Mouse (Mus musculus) embryonic stem cell, embryonic (primary cell): ENCODE measurements at regions not wholly inside any gene's neighbourhood (a gene's known extent, or its start where the extent isn't known, plus 50 kb on each side); places are given as distances from the start of the nearest gene placed in this dataset.

Experiments
- CTCF ChIA-PET, 4 experiments: fragments of 300-600 bp in 2 of 4; fragments of 350-600 bp in 2 of 4; sonication (Branson Sonifier 250); formaldehyde crosslinking; loops; one replicate each; lab custom pipeline; 2022; ENCODE audit warnings: inconsistent platforms in 2 of 4; lab: Charles Lee
- POLR2A ChIA-PET, 4 experiments: fragments of 300-600 bp in 2 of 4; fragments of 350-600 bp in 2 of 4; sonication (Branson Sonifier 250); formaldehyde crosslinking; loops; one replicate each; lab custom pipeline; 2022; ENCODE audit warnings: antibody characterized with exemption in 4 of 4, inconsistent platforms in 1 of 4; lab: Charles Lee

DNA sequence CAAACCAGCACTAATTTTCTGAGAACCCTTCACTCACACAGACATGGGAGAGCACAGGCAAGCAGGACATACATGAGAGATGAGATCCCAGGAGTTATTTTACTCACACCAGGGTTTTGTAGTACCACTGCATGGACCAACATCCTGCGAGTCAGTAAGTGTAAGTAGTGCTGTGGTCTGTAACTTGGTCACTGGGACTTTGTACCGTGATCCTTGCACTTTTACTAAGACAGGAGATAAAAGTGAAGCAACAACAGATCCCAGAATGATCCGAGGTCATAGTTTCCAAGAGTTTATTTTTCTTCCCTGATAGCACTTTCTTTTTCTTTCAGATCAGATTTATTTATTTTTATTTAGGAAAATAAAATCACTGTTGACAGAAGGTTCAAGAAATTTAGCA is 54.1 kb upstream of the Mtap start:
- ChIA-PET POLR2A (interaction anchor here in 1 of 4 experiments (1.1 kb wide), 1 partner anchor 9 kb away, joined by 3 read pairs; no protein-coding TSS in a partner anchor), CTCF (no interaction called here)

DNA sequence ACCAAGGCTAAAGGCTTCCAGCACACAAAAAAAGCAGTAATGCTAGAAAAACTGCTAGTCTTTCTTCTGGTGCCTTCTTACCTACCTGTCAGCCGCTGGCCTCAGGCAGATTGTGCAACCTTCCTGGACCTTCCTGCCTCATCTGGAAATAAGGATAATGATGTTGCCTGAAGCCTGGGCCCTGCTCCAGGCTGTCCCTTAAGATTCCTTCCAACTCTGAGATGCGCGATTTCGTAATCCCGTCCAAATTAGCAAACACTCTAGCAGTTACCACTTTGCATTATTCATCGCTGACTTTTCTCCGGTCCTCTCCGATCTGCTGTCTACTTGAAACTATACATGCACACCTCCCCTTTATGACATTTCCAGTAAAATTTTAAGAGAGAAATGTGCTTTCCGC is 58.4 kb upstream of the Mtap start:
- ChIA-PET CTCF (no interaction called here), POLR2A (no interaction called here)

DNA sequence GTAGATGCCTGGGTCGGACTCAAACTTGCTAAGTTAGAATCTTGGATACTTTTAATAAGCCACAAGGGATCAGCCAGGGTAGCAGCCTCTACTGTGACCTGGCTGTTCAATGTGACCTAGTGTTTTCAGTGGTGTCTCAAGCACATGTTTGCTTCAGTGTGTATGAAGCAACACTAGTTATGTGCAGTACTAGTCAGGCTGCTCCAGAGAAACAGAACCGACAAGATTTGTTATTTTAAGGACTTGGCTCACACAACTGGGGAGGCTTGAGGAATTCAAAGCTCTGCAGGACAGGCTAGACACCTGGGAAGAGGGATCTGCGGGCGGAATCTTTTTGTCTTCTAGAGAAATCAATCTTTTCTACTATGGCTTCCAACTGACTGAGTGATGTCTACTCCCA is 62.2 kb upstream of the Mtap start:
- ChIA-PET POLR2A (no interaction called here), CTCF (no interaction called here)

DNA sequence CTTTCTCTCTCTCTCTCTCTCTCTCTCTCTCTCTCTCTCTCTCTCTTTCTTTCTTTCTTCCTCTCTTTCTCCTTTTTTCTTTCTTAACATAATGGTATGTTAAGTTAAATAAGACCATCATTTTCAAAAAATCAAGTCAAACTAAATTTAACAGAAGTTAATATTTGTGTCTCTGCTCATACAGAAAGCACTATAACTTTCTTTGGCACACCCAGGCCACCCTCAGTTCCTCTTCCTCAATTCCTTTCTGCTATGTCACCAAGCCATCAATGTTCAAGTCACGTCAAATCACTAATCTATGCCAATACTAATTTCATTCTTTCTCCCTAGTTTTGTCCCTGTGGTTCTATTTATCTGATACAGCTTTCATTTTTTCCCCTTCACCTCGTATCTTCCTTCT is 66.5 kb upstream of the Mtap start:
- ChIA-PET POLR2A (no interaction called here), CTCF (no interaction called here)

DNA sequence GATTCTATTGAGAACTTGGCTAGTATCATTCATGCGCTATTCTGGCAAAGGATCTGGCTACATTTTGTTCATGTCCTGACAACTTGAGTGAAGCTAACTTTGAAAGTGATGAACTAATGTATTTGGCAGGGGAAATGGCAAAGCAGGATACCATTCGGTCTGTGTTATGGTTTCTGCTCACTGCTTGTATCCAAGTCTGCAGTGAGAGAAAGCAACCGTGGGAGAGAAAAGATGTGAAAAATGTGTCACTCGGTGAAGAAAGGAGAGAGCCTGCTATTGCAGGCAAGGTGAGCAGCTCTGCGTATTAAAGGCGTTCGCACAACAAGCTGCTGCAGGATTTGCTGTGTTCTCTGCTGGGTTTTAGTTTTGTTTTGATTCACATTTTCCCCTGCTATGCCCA is 72.5 kb upstream of the Mtap start:
- POLR2A ChIA-PET = no interaction called here
- CTCF ChIA-PET = no interaction called here

DNA sequence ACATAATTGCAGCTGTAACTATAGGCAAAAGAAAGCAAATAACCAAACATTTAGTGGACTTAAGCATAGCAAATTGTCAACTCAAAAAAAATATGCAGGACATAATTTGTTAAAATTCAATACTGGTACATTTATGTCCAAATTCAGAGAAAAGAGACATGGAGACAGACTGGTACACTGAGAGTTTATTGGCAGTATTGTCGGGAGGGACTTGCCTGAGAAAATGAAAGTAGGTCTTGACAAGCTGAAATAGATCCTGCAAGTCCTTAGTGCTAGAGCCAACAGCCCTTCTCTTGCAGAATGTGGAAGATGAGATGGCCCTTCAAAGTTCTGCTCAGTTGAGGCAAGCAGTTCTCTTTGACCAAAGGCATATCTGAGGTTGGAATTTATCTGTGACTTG is 74.5 kb upstream of the Mtap start:
- ChIA-PET POLR2A (no interaction called here), CTCF (no interaction called here)

DNA sequence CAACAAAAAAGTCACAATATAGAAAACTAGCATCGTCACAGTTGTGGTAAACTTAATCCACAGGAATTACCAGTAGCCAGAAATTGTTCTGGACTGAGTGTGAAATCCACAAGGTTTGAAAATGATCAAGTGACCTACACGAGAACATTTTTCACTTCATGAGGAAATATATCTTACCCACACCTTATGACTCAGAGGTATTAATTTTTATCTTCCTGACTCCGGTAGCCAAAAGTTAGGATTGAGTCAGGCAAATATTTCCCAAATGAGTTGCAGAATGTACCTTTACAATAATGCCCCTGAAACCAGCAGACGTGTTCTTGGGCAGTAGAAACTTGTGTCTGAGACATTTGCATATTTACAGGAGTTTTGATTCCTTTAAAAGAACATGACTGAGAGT is 75.3 kb upstream of the Mtap start:
- CTCF ChIA-PET = no interaction called here
- POLR2A ChIA-PET = no interaction called here

DNA sequence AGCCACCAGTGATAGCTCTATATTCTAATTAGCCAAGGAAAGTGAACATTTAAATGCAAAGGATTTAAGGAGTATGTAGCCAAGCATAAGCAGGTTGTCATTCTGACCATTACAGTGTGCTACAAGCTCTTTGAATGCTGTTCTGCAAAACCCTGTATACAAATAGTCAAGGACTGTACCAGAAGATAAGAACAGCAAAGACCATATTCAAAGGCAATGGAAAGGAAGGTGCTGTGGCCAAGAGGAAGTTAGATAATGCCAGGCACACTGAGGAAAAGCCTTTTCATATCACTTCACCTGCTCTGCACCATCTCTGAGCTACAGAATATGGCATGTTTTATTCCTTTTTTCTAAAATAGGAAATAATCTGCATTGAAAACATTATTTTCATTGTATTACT is 79.3 kb upstream of the Mtap start:
- CTCF ChIA-PET = no interaction called here
- POLR2A ChIA-PET = no interaction called here

DNA sequence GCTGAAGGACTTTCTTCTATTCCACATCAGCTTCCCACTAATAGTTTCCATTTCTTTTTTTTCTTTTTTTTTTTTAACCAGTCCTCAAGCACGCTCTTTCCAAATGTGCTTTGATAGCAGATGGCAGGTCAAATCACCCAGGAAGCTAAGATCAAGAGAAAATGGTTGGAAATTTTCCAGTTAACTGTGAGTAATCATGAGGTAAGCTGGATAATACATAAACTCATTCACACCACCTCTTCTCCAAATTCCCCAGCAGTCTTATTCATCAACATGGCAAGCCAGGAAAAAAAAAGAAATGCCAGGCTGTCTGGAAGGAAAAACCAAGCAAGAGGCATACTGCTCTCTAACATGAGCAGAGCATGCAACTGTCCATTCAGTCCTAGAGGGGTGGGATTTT is 79.8 kb upstream of the Mtap start:
- POLR2A ChIA-PET = no interaction called here
- CTCF ChIA-PET = no interaction called here

DNA sequence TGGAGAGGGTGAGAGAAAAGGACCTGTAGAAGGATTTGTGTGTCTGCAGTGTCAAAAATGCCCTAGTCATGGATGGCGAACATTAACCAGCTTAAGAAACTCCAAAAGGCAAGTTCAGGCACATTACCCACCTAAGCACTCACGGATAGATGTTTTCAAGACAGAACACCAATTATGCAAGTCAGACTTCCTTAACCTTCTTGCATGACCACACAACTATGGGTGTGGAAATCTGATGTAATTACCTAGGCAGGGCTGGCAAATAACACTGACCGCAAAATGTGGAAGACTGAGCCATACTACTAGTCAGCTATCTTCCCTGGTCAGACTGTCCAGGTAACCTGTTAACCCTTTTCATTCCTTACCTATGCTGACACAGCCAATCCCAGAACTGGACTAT is 81.0 kb upstream of the Mtap start:
- ChIA-PET CTCF (no interaction called here), POLR2A (no interaction called here)

DNA sequence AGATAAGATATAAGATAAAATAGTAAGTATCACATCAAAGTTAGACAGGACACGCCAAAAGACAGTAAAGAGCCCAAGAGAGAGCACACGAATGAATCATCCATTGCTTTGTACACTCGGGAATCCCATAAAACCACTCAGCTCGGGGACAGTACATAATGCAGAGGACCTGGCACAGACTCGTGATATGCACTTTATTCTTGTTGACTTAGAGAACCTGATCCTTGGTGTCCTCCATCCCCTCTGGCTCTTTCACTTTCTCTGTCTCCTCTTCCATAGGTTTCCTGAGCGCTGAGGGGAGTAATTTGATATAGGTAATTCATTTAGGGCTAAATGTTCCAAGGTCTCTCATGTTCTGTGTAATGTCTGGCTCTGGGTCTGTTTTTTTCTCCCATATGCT is 83.3 kb upstream of the Mtap start:
- CTCF ChIA-PET = no interaction called here

DNA sequence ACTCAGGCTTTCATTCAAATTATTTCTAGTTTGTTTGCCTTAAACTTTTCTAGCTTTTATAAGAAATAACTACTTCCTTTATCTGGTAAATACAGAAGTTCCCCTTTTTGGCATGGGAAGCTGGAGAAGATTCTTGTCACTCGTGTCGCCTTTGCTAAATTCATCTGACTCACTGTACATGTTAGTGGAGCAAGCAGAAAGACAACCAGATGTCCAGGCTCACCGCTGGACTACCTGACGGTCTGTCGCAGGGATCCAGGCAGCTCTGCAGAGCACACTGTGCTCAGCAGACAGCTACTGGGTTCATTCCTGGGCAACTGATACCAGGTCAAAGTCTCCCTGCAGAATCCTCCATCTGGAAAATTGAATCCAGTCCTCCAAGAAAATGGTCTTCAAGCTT is 85.0 kb upstream of the Mtap start:
- POLR2A ChIA-PET = no interaction called here

More for the DNA sequence above, 83.3 kb upstream of the Mtap start:
- POLR2A ChIA-PET = no interaction called here

DNA sequence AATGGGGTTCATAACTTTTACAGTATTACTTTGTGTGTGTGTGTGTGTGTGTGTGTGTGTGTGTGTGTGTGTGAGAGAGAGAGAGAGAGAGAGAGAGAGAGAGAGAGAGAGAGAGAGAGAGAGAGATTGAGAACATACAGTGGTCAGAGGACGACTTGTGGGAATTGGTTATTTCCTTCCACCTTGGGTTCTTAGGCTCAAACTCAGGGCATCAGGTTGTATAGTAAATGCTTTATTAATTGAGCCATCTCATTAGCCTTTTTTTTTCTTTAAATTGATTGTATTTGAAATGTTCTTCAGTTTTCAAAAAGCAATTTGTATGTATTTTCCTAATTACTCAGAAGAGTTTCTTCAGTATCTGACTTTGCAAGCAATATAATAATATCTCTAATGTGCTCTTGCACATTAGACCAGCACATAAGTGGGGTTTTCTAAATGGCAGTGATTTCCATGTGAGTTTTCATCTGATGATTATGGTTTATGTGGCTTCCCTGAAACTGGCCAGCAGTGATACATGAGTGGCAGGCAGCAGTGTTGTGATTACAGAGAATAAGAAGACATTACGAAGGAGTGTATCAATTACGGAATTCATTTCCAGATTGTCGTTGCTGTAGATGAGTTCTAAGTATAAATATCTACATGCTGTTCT is 86.2 kb upstream of the Mtap start:
- ChIA-PET POLR2A (no interaction called here), CTCF (no interaction called here)

More for the DNA sequence above, 85.0 kb upstream of the Mtap start:
- CTCF ChIA-PET = interaction anchor here in 1 of 4 experiments (0.8 kb wide), 1 partner anchor 76 kb away, joined by 3 read pairs; no protein-coding TSS in a partner anchor

DNA sequence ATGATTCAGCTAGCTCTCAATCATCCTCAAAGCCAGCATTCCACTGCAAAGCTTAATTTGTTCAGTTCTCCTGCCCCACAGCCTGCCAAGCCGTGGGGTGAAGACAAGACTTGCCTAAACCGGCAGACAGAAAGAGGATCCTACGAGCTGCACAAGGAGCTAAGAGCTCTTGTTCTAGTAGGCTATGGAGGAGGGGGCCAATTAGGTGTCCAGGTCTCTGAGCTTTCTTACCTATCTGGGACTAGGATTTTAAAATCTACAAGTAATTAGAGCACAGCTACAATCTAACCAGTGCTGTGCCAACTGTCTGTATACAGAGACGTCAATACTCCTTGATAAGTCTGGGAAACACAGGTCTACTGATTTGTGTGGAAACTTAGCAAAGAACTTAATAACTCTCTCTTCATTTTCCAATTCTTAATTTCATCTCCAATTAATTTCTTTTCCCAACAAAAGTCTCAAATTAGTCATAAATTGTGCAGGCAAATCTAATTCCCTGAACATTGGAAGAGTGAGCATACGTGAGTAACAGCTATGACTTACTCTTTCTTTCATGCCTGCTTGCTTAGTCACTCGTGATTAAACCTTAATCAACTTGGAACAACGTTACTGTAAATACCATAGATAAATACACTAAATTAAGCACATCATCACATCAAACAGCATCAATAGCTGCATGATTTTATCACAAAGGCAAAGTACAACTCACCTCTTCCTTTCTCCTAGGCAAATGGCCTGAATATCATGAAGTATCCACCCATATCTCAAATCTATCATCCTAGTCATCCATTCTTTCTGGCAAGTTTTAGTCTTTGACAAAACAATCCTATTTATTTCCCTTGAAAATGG is 87.1 kb upstream of the Mtap start:
- ChIA-PET CTCF (no interaction called here), POLR2A (no interaction called here)

DNA sequence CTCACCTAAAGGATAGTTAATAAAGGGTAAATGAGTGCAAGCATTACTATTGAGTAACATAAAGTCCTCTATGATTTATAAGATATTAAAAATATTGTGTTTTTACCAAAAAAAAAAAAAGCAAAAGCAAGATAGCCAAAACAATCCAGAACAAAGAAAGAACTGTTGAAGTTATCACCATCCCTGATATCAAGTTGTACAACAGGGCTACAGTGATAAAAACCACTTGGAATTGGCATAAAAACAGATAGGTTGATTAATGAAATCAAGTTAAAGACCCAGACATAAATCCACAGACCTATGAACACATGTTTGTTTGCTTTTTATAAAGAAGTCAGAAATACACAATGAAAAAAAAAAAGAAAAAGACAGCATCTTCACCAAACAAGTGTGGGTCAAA is 92.4 kb upstream of the Mtap start:
- ChIA-PET CTCF (no interaction called here), POLR2A (interaction anchor here in 1 of 4 experiments (0.7 kb wide), 1 partner anchor 8 kb away, joined by 3 read pairs; no protein-coding TSS in a partner anchor)

DNA sequence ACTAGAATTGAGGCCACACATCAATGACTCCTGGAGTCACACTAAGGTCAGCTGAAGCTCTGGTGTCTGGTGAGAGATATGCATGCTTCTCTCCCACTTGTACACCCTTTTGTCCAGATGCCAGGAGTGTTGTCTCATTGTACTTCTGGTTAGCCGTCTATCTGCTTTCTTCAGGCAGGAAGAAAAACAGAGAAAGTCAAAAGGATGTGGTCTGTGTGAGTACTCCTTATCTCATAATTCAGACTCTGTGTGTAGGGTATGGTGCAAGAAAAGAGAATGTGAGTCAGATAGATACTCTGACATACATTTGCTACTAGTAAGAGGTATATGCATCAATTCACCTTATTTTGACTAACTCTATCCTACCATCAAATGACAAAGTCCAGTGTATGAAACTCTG is 92.9 kb upstream of the Mtap start:
- ChIA-PET CTCF (no interaction called here), POLR2A (interaction anchor here in 1 of 4 experiments (0.7 kb wide), 1 partner anchor 8 kb away, joined by 3 read pairs; no protein-coding TSS in a partner anchor)

DNA sequence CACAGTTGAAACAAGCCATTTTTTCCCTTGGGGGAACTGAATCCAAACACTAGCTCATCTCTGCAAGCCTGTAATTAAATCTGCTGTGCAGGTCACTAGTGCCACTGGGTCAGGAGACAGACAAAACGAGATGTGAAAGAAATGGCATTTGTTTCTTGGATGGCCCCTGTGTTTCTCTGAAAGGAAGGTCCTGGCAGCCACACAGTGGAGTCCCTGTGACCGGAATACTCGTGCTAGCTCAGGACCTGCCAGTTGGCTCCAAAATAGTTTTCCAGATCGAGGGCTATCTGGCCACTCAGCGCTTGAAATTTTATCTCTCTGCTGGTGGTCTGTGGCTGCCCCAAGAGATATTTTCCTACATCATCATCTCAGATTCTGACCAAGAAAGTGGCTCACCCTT is 96.1 kb upstream of the Mtap start:
- ChIA-PET CTCF (no interaction called here), POLR2A (no interaction called here)

DNA sequence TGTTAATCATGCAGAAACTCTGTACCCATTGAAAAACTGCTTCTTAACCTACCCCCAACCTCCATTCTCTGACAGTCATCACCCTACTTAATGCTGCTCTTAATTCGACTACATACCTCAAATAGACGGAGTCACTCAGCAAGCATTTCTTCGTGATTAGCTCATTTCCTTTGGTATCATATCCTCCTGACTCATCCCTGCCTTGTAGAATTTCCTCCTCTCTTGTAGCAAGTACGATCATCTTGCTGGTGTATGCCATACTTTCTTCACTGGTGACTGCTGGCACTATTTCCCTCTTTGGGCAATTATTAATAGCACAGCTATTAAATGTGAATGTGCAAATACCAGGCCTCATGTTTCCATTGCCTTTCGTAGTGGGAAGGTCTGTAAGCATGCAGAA is 98.0 kb upstream of the Mtap start:
- ChIA-PET CTCF (interaction anchor here in 1 of 4 experiments (0.6 kb wide), 1 partner anchor 27 kb away, joined by 3 read pairs; no protein-coding TSS in a partner anchor), POLR2A (no interaction called here)

DNA sequence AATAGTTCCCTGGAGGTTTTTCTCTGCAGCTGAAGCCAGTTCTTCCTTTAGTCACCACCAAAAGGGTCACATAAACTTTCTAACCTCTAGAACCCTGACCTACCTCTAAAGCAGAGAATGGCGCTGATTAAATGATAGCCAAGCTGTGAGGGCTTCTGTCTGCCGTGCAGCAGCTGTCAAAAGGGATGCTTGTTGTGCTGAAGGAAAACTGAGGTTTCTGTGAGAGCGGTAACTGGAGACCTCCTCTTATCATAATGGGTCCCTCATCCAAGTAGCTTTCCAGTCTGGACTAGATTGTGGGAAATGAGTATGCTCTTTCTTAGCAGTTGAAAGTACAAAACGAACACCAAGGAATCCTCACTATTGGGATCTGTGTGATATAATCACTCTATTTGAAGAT is 98.8 kb upstream of the Mtap start:
- POLR2A ChIA-PET = no interaction called here
- CTCF ChIA-PET = no interaction called here

DNA sequence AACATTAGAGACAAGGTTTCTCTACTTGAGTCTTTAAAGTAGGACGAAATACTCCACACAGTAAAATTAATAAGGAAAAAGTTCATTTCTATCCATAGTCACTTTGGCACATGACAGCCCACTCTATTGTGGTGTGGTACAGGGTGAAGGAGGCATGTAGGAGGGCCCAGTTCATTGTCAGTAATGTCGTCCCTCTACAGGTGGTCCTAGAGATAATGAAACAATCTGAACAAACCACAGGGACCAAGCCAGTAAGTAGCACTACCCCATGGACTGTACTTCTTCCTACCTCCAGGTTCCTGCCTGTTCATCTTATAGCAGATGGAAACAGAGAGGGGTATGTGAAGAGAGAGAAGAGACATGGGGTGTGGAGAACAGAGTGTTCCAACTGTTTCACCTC is 102.1 kb upstream of the Mtap start:
- ChIA-PET CTCF (no interaction called here), POLR2A (no interaction called here)

DNA sequence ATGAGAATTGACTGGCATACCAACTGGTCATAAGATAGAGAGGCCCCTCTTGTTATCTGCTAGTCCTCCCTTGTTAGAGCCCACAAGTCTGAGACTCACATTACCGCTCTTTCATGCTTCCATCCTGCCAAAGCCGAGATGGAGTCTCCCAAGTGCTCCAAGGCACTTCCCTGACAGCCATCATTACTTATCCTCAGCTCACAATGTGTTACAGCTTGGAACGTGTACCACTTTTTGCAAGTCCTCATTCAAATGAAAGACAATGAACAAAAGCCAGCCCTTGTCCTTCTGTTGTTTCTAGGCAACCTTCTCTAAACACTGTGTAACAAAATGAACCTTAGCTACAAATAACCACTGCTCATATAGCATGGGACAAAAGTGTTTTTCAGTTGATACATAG is 102.6 kb upstream of the Mtap start:
- POLR2A ChIA-PET = no interaction called here
- CTCF ChIA-PET = no interaction called here
